Mouse (Mus musculus): ENCODE results near the gene Vmn1r53. TPM values are rescaled to one million over a fixed set of nuclear protein-coding genes. Genes with fewer than 3 reads are reported as not detected.
"Not testable (repeated sequence)": the region's sequence is repeated elsewhere in the genome, so short reads cannot be mapped to it uniquely, and the experiment has no call there.

Vmn1r53 gene
- not detected in 2 replicates for polyA plus RNA-seq (2016; fragmentation: Nextera tagmentation; extraction: Ambion mirVana)

DNA sequence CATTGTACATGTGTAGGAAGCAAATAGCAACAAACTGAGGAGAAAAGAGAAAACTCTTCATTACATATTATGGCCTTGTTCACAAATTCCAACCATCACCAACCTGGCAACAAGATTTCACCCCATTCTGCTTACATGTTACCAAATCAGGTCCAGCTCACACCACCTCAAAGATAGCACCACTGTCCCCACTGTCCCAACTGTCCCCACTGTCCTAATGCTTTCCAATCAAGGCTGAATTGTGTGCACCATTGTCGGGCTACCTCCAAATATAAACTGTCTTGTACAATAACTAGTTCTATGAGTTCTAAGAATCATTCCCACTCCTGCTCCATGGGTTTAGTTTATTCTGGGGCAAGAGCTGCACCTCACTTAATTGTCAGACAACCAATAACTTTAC, at the start of gene Vmn1r53:
Gene Vmn1r53 (minus strand): TSS at position 101 of the 400 bp plus-strand sequence.
- 85% methylated on average over 1 of the region's 1 CpGs for WGBS
- Histone ChIP-seq H3K4me2 (replicated peaks) (no peak within 1 kb of the TSS), H3K27ac (no peak within 1 kb of the TSS), H3K27me3 (replicated peaks) (no peaks in the 10 kb centered on the region), H3K4me3 (no peak within 1 kb of the TSS), H3K36me3 (no peaks in the 10 kb centered on the region), H3K4me1 (no peaks in the 10 kb centered on the region), H3K9ac (no peak within 1 kb of the TSS), H3K9me3 (peaks cover 17% of the 10 kb centered on the region)
- no peak for ATAC-seq (ENCODE audit: low FRiP score, low read depth)

DNA sequence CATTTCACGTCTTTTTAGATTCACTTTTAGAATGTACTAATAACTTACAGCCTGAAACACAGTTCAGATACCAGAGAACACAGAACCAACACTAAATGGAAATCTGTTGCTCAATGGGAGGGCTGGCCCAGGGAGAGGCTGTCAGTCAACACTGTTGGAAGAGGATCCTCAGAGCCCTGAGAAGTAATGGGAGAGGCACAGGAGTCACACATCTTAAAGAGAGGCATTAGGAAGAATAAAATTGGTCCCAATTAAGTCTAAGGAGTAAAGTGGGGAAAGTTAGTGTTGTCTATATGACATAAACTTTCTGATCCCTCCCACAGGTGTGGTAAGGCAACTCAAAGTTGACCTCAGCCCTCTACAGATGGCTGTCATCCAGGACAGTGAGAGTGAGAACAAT, 21.8 kb upstream of the Vmn1r53 start, which contains the start of gene Vmn1r54:
Gene Vmn1r54 (plus strand): TSS at position 301 of the 400 bp plus-strand sequence.
- ATAC-seq (ENCODE audit: low FRiP score, low read depth) = no peak
- no peak within 1 kb of the TSS for H3K9ac ChIP-seq
- H3K36me3 ChIP-seq = no peaks in the 10 kb centered on the region
- WGBS = 75% methylated on average over 1 of the region's 1 CpGs
- H3K4me1 ChIP-seq = no peaks in the 10 kb centered on the region
- H3K9me3 ChIP-seq = no peaks in the 10 kb centered on the region
- H3K27ac ChIP-seq = no peak within 1 kb of the TSS
- no peak within 1 kb of the TSS for H3K4me2 ChIP-seq (replicated peaks)
- no peaks in the 10 kb centered on the region for H3K27me3 ChIP-seq (replicated peaks)
- no peak within 1 kb of the TSS for H3K4me3 ChIP-seq

DNA sequence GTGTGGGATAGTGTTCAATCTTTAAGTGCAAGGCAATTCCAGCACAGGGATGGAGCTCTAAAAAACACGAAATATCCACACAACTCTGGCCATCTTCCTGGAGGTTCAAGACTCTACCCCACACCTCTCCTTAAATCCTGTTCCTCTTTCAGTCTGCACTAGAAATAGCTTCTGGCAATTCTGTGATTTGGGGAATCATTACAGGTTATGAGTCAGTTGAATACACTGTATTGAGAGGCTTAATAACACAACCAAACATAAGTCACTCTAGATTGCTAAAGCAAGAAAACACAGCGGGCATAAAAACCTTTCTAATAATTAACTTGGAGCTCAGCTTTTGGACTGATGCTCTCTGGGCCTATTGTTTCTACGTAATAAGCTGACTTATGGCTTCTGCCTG, 19.8 kb upstream of the Vmn1r53 start:
- H3K4me2 ChIP-seq (replicated peaks) = no peak overlapping the region
- no peaks in the 10 kb centered on the region for H3K27me3 ChIP-seq (replicated peaks)
- H3K4me1 ChIP-seq = no peaks in the 10 kb centered on the region
- no peak overlapping the region for H3K9ac ChIP-seq
- H3K4me3 ChIP-seq = no peak overlapping the region
- WGBS = 83% methylated on average over 3 of the region's 3 CpGs
- no peak for ATAC-seq (ENCODE audit: low FRiP score, low read depth)
- H3K9me3 ChIP-seq = no peaks in the 10 kb centered on the region
- no peaks in the 10 kb centered on the region for H3K36me3 ChIP-seq
- H3K27ac ChIP-seq = no peak overlapping the region

DNA sequence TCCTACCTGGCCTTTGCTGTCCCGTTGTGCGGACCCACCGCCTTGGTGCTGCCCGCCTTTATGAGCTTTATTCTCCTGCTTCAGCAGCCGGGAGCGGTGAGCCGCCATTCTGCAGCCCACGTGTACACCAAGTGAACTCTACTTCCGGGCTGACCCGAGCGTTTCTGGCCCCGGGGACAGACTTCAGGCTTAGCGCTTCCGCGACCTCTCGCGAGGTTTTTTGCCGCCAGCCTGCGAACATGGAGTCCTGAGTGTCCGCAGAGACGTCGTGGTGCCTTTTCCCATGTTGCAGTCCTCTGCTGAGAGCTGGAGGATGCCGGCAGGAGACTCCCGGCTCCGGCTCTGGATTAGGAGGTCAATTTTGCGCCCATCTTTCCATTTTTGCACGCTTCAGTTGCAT, 8.4 kb upstream of the Vmn1r53 start:
- no peak overlapping the region for H3K4me3 ChIP-seq
- H3K27me3 ChIP-seq (replicated peaks) = no peaks in the 10 kb centered on the region
- H3K9me3 ChIP-seq = peaks cover 16% of the 10 kb centered on the region
- H3K36me3 ChIP-seq = no peaks in the 10 kb centered on the region
- no peaks in the 10 kb centered on the region for H3K4me1 ChIP-seq
- H3K4me2 ChIP-seq (replicated peaks) = no peak overlapping the region
- H3K9ac ChIP-seq = no peak overlapping the region
- WGBS = 58% methylated on average over 27 of the region's 27 CpGs
- no peak overlapping the region for H3K27ac ChIP-seq
- no peak for ATAC-seq (ENCODE audit: low FRiP score, low read depth)

DNA sequence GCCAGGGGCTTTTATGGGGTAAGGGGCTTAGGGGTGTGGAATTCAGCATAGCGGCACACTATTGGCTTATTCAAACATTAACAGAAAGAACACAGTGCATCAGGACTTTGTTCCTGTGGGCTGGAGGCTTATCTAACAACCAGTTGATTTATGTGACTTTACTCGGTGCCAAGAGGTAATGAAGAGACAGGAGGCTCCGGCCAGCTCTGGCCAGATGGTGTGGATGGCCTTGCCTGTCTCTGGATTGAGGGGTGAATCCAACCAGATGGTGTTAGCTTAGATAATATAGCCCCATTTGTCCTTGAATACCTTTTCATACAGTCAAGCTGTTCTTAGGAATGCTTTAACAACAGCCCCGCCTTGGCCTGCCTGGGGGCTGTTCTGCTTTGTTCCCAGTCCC, 7.9 kb upstream of the Vmn1r53 start:
- ATAC-seq (ENCODE audit: low FRiP score, low read depth); H3K4me3 ChIP-seq; H3K4me1 ChIP-seq; H3K27me3 ChIP-seq (replicated peaks); H3K4me2 ChIP-seq (replicated peaks); H3K36me3 ChIP-seq; H3K27ac ChIP-seq; H3K9ac ChIP-seq: not testable (repeated sequence)
- peaks cover 17% of the 10 kb centered on the region for H3K9me3 ChIP-seq
- WGBS = 93% methylated on average over 4 of the region's 4 CpGs

DNA sequence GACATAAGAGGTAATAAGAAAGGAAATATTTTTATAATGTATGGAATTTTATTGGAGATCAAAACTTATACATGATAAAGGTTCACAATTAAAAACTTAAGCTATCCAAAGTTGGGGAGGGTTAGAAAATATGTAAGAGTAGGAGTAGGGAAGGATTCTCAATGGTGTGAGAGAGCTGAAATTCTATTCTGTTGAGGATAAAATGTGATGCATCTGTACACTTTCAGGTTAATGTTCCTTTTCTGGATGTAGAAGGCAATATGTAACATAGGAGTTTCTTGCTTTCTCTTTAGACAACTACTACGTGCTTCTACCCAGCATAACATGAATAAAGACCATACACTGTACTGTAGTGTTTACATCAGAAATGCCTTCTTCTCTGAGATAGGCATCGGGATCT, 21.7 kb downstream of the Vmn1r53 start, which contains the start of gene V1ra8:
Gene V1ra8 (plus strand): TSS at position 301 of the 400 bp plus-strand sequence.
- H3K36me3 ChIP-seq; H3K4me2 ChIP-seq (replicated peaks); ATAC-seq (ENCODE audit: low FRiP score, low read depth); H3K27me3 ChIP-seq (replicated peaks); H3K9ac ChIP-seq; H3K9me3 ChIP-seq; H3K4me1 ChIP-seq; H3K4me3 ChIP-seq; H3K27ac ChIP-seq: not testable (repeated sequence)
- WGBS = 90% methylated on average over 2 of the region's 2 CpGs

DNA sequence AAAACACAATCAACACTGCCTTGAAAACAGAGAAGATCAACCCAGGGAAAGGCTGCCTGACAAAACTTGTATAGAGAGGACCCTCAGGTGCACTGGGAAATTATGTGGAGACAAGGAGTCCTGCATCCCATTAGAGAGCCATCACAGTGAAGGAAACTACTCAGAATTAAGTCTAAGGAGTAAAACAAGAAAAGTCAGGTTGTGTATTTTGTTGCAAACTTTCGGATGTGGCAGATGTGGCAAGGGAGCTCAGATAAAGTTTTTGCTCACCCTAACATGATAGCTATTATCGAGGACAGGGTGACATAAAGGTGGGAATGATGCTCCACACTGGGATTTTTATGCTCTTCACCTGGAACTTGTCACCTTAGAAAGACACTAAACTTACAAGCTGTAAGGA, 49.7 kb downstream of the Vmn1r53 start, which contains the start of gene Vmn1r52:
Gene Vmn1r52 (plus strand): TSS at position 301 of the 400 bp plus-strand sequence.
- no peak within 1 kb of the TSS for H3K9ac ChIP-seq
- 0 out of 2 replicates have a peak, but pooled peaks cover 5% of the 10 kb centered on the region for H3K9me3 ChIP-seq
- no peak within 1 kb of the TSS for H3K4me3 ChIP-seq
- H3K27ac ChIP-seq = no peak within 1 kb of the TSS
- no peaks in the 10 kb centered on the region for H3K4me1 ChIP-seq
- WGBS = 80% methylated on average over 2 of the region's 2 CpGs
- ATAC-seq (ENCODE audit: low FRiP score, low read depth) = no peak
- H3K4me2 ChIP-seq (replicated peaks) = no peak within 1 kb of the TSS
- H3K27me3 ChIP-seq (replicated peaks) = no peaks in the 10 kb centered on the region
- no peaks in the 10 kb centered on the region for H3K36me3 ChIP-seq

Other genes starting within 250 kb of the Vmn1r53 start
- gene Vmn1r47, start 208.3 kb downstream of the Vmn1r53 start, polyA plus RNA-seq (2016; fragmentation: Nextera tagmentation; extraction: Ambion mirVana) = not detected in 2 replicates
- gene Vmn1r48, start 187.6 kb downstream of the Vmn1r53 start, polyA plus RNA-seq (2016; fragmentation: Nextera tagmentation; extraction: Ambion mirVana) = not detected in 2 replicates
- gene Vmn1r49, start 145.9 kb downstream of the Vmn1r53 start, polyA plus RNA-seq (2016; fragmentation: Nextera tagmentation; extraction: Ambion mirVana) = not detected in 2 replicates
- gene Vmn1r50, start 123.0 kb downstream of the Vmn1r53 start, polyA plus RNA-seq (2016; fragmentation: Nextera tagmentation; extraction: Ambion mirVana) = not detected in 2 replicates
- gene Vmn1r51, start 101.8 kb downstream of the Vmn1r53 start, polyA plus RNA-seq (2016; fragmentation: Nextera tagmentation; extraction: Ambion mirVana) = not detected in 2 replicates
- not detected in 2 replicates for gene Vmn1r52, start 49.6 kb downstream of the Vmn1r53 start, polyA plus RNA-seq (2016; fragmentation: Nextera tagmentation; extraction: Ambion mirVana)
- not detected in 2 replicates for gene V1ra8, start 21.6 kb downstream of the Vmn1r53 start, polyA plus RNA-seq (2016; fragmentation: Nextera tagmentation; extraction: Ambion mirVana)
- gene Vmn1r54, start 21.9 kb upstream of the Vmn1r53 start, polyA plus RNA-seq (2016; fragmentation: Nextera tagmentation; extraction: Ambion mirVana) = not detected in 2 replicates
- gene BC048671, start 76.8 kb upstream of the Vmn1r53 start, polyA plus RNA-seq (2016; fragmentation: Nextera tagmentation; extraction: Ambion mirVana) = not detected in 2 replicates
- not detected in 2 replicates for gene Chst13, start 100.7 kb upstream of the Vmn1r53 start, polyA plus RNA-seq (2016; fragmentation: Nextera tagmentation; extraction: Ambion mirVana)
- gene Uroc1, start 108.8 kb upstream of the Vmn1r53 start, polyA plus RNA-seq (2016; fragmentation: Nextera tagmentation; extraction: Ambion mirVana) = not detected in 2 replicates
- 13.0 and 13.3 TPM in 2 replicates for gene Zxdc, start 145.1 kb upstream of the Vmn1r53 start, polyA plus RNA-seq (2016; fragmentation: Nextera tagmentation; extraction: Ambion mirVana)
- gene Cfap100, start 204.4 kb upstream of the Vmn1r53 start, polyA plus RNA-seq (2016; fragmentation: Nextera tagmentation; extraction: Ambion mirVana) = 2.1 and 2.9 TPM in 2 replicates
- 6.1 and 6.6 TPM in 2 replicates for gene Klf15, start 238.1 kb upstream of the Vmn1r53 start, polyA plus RNA-seq (2016; fragmentation: Nextera tagmentation; extraction: Ambion mirVana)